Mouse (Mus musculus) left cerebral cortex, adult 9 months (tissue): ENCODE measurements around the gene Ces2h.
A peak's percentile ranks its signal among the peaks of the same experiment; 100 is the strongest.
"Not testable (repeated sequence)": the region's sequence is repeated elsewhere in the genome, so short reads cannot be mapped to it uniquely, and the experiment has no call there.

Experiments used
- DNase-seq, 2 experiments: peaks; one replicate each; pipeline ENCODE4 v3.0.0; 2022; ENCODE audit warnings: low spot score in 2 of 2

Ces2h gene

GRCm38 (mm10) chr8:105000586-105000985 is at the start of gene Ces2h:
Gene Ces2h (plus strand): TSS chr8:105000853.
- no peak for DNase-seq

- DNase-seq, result no peak
These were observed 39.1 kb upstream of the Ces2h start, which contains the start of gene Ces2g for GRCm38 (mm10) chr8:104961537-104961961. Gene Ces2g (plus strand): TSS chr8:104961718.

- DNase-seq, result no peak
These were observed 38.3 kb upstream of the Ces2h start for GRCm38 (mm10) chr8:104962229-104962901.

- no peak for DNase-seq
These were observed 37.2 kb upstream of the Ces2h start for GRCm38 (mm10) chr8:104963375-104963894.

GRCm38 (mm10) chr8:104984126-104984525 is 16.5 kb upstream of the Ces2h start:
- no peak for DNase-seq

GRCm38 (mm10) chr8:104984942-104985341 is 15.7 kb upstream of the Ces2h start:
- no peak for DNase-seq

- no peak for DNase-seq
These were observed 2.5 kb upstream of the Ces2h start for GRCm38 (mm10) chr8:104998191-104998590.

GRCm38 (mm10) chr8:104999183-104999582 is 1.5 kb upstream of the Ces2h start:
- no peak for DNase-seq

GRCm38 (mm10) chr8:105010000-105010399 is 9.3 kb downstream of the Ces2h start:
- DNase-seq, result no peak

- no peak for DNase-seq
These were observed 10.5 kb downstream of the Ces2h start for GRCm38 (mm10) chr8:105011136-105011535.

GRCm38 (mm10) chr8:105014391-105014790 is 13.7 kb downstream of the Ces2h start:
- no peak for DNase-seq

- no peak for DNase-seq
These were observed 21.3 kb downstream of the Ces2h start for GRCm38 (mm10) chr8:105021954-105022353.

- no peak for DNase-seq
These were observed 22.4 kb downstream of the Ces2h start for GRCm38 (mm10) chr8:105023087-105023486.

GRCm38 (mm10) chr8:105025050-105025449 is 24.4 kb downstream of the Ces2h start:
- no peak for DNase-seq

- DNase-seq, result no peak
These were observed 42.9 kb downstream of the Ces2h start for GRCm38 (mm10) chr8:105043510-105043909.

- DNase-seq, result no peak
These were observed 45.3 kb downstream of the Ces2h start for GRCm38 (mm10) chr8:105045824-105046401.

GRCm38 (mm10) chr8:105048371-105048854 is 47.8 kb downstream of the Ces2h start, which contains the start of gene Ces3a:
Gene Ces3a (plus strand): TSS chr8:105048601.
- no peak for DNase-seq

GRCm38 (mm10) chr8:105056211-105056610 is 55.6 kb downstream of the Ces2h start:
- no peak for DNase-seq

- DNase-seq, result no peak
These were observed 59.4 kb downstream of the Ces2h start for GRCm38 (mm10) chr8:105060056-105060455.

GRCm38 (mm10) chr8:105066761-105067160 is 66.1 kb downstream of the Ces2h start:
- DNase-seq, result peak in 1 of 2 experiments; percentile 1

GRCm38 (mm10) chr8:105067905-105068304 is 67.3 kb downstream of the Ces2h start:
- not testable (repeated sequence) for DNase-seq

GRCm38 (mm10) chr8:105068971-105069370 is 68.3 kb downstream of the Ces2h start:
- no peak for DNase-seq
